In genomic region chr15:80083276-80083731, GRCm38 (mm10) we compare ENCODE assay signal across 8 mouse cellular contexts. TPM values are rescaled to one million over a fixed set of nuclear protein-coding genes. Genes with fewer than 3 reads are reported as not detected.
DNase-seq lines count a peak whose midpoint lies in the region; ATAC-seq lines count a peak whose summit lies in the region.

No protein-coding gene starts in this region.

- peak overlapping the region; percentile 93 for H3K27ac ChIP-seq in forebrain, embryonic 10.5 days
- H3K27ac ChIP-seq in heart, embryonic 16.5 days (ENCODE audit: low read length): peak overlapping the region; percentile 94
- H3K27ac ChIP-seq in liver, embryonic 15.5 days (replicated peaks): peak overlapping the region; percentile 96
- peak overlapping the region; percentile 57; the same call in 1 of the 2 replicates for H3K27ac ChIP-seq in neural tube, embryonic 12.5 days

- peaks cover 3% of the 10 kb centered on the region; the same call in 1 of the 2 replicates for H3K9me3 ChIP-seq in forebrain, embryonic 10.5 days
- H3K9me3 ChIP-seq in heart, embryonic 16.5 days (replicated peaks; ENCODE audit: control insufficient read depth, low read length): no peaks in the 10 kb centered on the region
- H3K9me3 ChIP-seq in liver, embryonic 15.5 days (replicated peaks): no peaks in the 10 kb centered on the region
- no peaks in the 10 kb centered on the region for H3K9me3 ChIP-seq in neural tube, embryonic 12.5 days

- no peaks in the 10 kb centered on the region for H3K27me3 ChIP-seq in forebrain, embryonic 10.5 days (ENCODE audit: poor library complexity, severe bottlenecking)
- H3K27me3 ChIP-seq in heart, embryonic 16.5 days (ENCODE audit: control insufficient read depth, insufficient read depth, low read length): no peaks in the 10 kb centered on the region
- H3K27me3 ChIP-seq in liver, embryonic 15.5 days: no peaks in the 10 kb centered on the region
- H3K27me3 ChIP-seq in neural tube, embryonic 12.5 days (replicated peaks): no peaks in the 10 kb centered on the region

- H3K4me1 ChIP-seq in forebrain, embryonic 10.5 days: peaks cover 28% of the 10 kb centered on the region
- peaks cover 39% of the 10 kb centered on the region for H3K4me1 ChIP-seq in heart, embryonic 16.5 days (ENCODE audit: control insufficient read depth, insufficient read depth, low read length)
- peaks cover 70% of the 10 kb centered on the region for H3K4me1 ChIP-seq in liver, embryonic 15.5 days (replicated peaks)
- H3K4me1 ChIP-seq in neural tube, embryonic 12.5 days: peaks cover 20% of the 10 kb centered on the region

- ATAC-seq in heart, embryonic 16.5 days (replicated peaks; ENCODE audit: extremely low read depth, insufficient read depth, low FRiP score): peak; percentile 91
- peak; percentile 83 for ATAC-seq in liver, embryonic 15.5 days (ENCODE audit: insufficient read depth)
- peak; percentile 95 for ATAC-seq in neural tube, embryonic 12.5 days (ENCODE audit: low FRiP score, low read depth)

- peak overlapping the region; percentile 97 for H3K9ac ChIP-seq in heart, embryonic 16.5 days (ENCODE audit: low read length)
- peak overlapping the region; percentile 85 for H3K9ac ChIP-seq in liver, embryonic 15.5 days
- peak overlapping the region; percentile 89 for H3K9ac ChIP-seq in neural tube, embryonic 12.5 days

- H3K4me3 ChIP-seq in forebrain, embryonic 10.5 days: peak overlapping the region; percentile 71
- H3K4me3 ChIP-seq in heart, embryonic 16.5 days (ENCODE audit: low read length): peak overlapping the region; percentile 94
- peak overlapping the region; percentile 83 for H3K4me3 ChIP-seq in liver, embryonic 15.5 days (replicated peaks)
- peak overlapping the region; percentile 63 for H3K4me3 ChIP-seq in neural tube, embryonic 12.5 days

- peak; percentile 99 for DNase-seq in CD8-positive naive resting alpha-beta T cell, adult 2 months (ENCODE audit: low read depth in 2 of 2, low spot score in 2 of 2)
- peak; percentile 99 for DNase-seq in c-Kit-positive CD71-negative TER-119-negative erythroid progenitor cells, embryonic 14.5 days (ENCODE audit: low read depth)
- peak; percentile 98 for DNase-seq in forebrain, embryonic 10.5 days (ENCODE audit: extremely low spot score, low spot score)
- DNase-seq in kidney, postnatal 36 days: peak; percentile 98
- peak; percentile 100 for DNase-seq in telencephalon, adult 2 months (ENCODE audit: low read depth, low spot score)

- peaks cover 43% of the 10 kb centered on the region for H3K36me3 ChIP-seq in forebrain, embryonic 10.5 days (replicated peaks)
- H3K36me3 ChIP-seq in heart, embryonic 16.5 days (ENCODE audit: control insufficient read depth, insufficient read depth): peaks cover 37% of the 10 kb centered on the region
- peaks cover 40% of the 10 kb centered on the region for H3K36me3 ChIP-seq in liver, embryonic 15.5 days (replicated peaks)
- H3K36me3 ChIP-seq in neural tube, embryonic 12.5 days: peaks cover 38% of the 10 kb centered on the region

- WGBS in forebrain, embryonic 10.5 days: under 1% methylated on average over 30 of the region's 30 CpGs
- under 1% methylated on average over 30 of the region's 30 CpGs for WGBS in heart, embryonic 16.5 days
- 0% methylated on average over 30 of the region's 30 CpGs for WGBS in liver, embryonic 15.5 days (ENCODE audit: insufficient replicate concordance)
- under 1% methylated on average over 30 of the region's 30 CpGs for WGBS in neural tube, embryonic 12.5 days

- peak overlapping the region; percentile 88 for H3K4me2 ChIP-seq in heart, embryonic 16.5 days (ENCODE audit: low read depth, low read length)
- peak overlapping the region; percentile 87 for H3K4me2 ChIP-seq in liver, embryonic 15.5 days
- peak overlapping the region; percentile 75 for H3K4me2 ChIP-seq in neural tube, embryonic 12.5 days (replicated peaks)

RNA-seq across cellular contexts. Expression of gene Syngr1, which starts 7.8 kb away (rescaled TPM):
- 10.5 and 11.2 TPM in 2 replicates for polyA plus RNA-seq in forebrain, embryonic 10.5 days (2016; fragmentation: Nextera tagmentation; extraction: Ambion mirVana)
- 55.4 and 61.2 TPM in 2 replicates for polyA plus RNA-seq in heart, embryonic 16.5 days (2015; fragmentation: Nextera tagmentation; extraction: Ambion mirVana)
- 12.7 and 13.0 TPM in 2 replicates for polyA plus RNA-seq in liver, embryonic 15.5 days (2015; fragmentation: Nextera tagmentation; extraction: Ambion mirVana)
- polyA plus RNA-seq in neural tube, embryonic 12.5 days (2016; fragmentation: Nextera tagmentation; extraction: Ambion mirVana): 15.8 and 19.6 TPM in 2 replicates

RNA-seq across cellular contexts. Expression of gene Rpl3, which starts 8.4 kb away (rescaled TPM):
- 1,023 and 1,061 TPM in 2 replicates for polyA plus RNA-seq in forebrain, embryonic 10.5 days (2016; fragmentation: Nextera tagmentation; extraction: Ambion mirVana)
- polyA plus RNA-seq in heart, embryonic 16.5 days (2015; fragmentation: Nextera tagmentation; extraction: Ambion mirVana): 606 and 610 TPM in 2 replicates
- polyA plus RNA-seq in liver, embryonic 15.5 days (2015; fragmentation: Nextera tagmentation; extraction: Ambion mirVana): 539 and 552 TPM in 2 replicates
- 652 and 670 TPM in 2 replicates for polyA plus RNA-seq in neural tube, embryonic 12.5 days (2016; fragmentation: Nextera tagmentation; extraction: Ambion mirVana)

RNA-seq across cellular contexts. Expression of gene Tab1, which starts 49.6 kb away (rescaled TPM):
- 40.8 and 42.8 TPM in 2 replicates for polyA plus RNA-seq in forebrain, embryonic 10.5 days (2016; fragmentation: Nextera tagmentation; extraction: Ambion mirVana)
- 29.9 and 33.4 TPM in 2 replicates for polyA plus RNA-seq in heart, embryonic 16.5 days (2015; fragmentation: Nextera tagmentation; extraction: Ambion mirVana)
- polyA plus RNA-seq in liver, embryonic 15.5 days (2015; fragmentation: Nextera tagmentation; extraction: Ambion mirVana): 11.0 and 12.7 TPM in 2 replicates
- 41.6 and 42.4 TPM in 2 replicates for polyA plus RNA-seq in neural tube, embryonic 12.5 days (2016; fragmentation: Nextera tagmentation; extraction: Ambion mirVana)

Comparison
In these comparisons a context has a peak if more than half of its experiments do, and no peak if none do; other contexts are left out.
1. Peak in every context shown above with its lines: DNase-seq, ATAC-seq, H3K4me3 ChIP-seq and H3K27ac ChIP-seq.